11 mouse cellular contexts compared by ENCODE assay signal in genomic region chr5:64435958-64436357, GRCm38 (mm10).
"Had no signal": no experiment of that assay in that cellular context is flagged by ENCODE, and none has a peak within 500 bp of the region (broad histone marks: within the 10 kb centered on the region; RNA-seq: fewer than 3 reads in every experiment).

No protein-coding gene starts in this region.

- H3K4me3 ChIP-seq: left cerebral cortex, adult 2 months; limb, embryonic 13.5 days; neural tube, embryonic 12.5 days had no signal

- H3K36me3 ChIP-seq: limb, embryonic 13.5 days; neural tube, embryonic 12.5 days had no signal

- H3K27me3 ChIP-seq: limb, embryonic 13.5 days; neural tube, embryonic 12.5 days had no signal

- H3K9ac ChIP-seq: limb, embryonic 13.5 days; neural tube, embryonic 12.5 days had no signal

- H3K4me2 ChIP-seq: limb, embryonic 13.5 days; neural tube, embryonic 12.5 days had no signal

- H3K27ac ChIP-seq: left cerebral cortex, adult 2 months; limb, embryonic 13.5 days; neural tube, embryonic 12.5 days had no signal

- H3K4me1 ChIP-seq: neural tube, embryonic 12.5 days had no signal

- H3K9me3 ChIP-seq: limb, embryonic 13.5 days; neural tube, embryonic 12.5 days had no signal

- DNase-seq: kidney, adult 2 months; kidney, postnatal 10 days; lung, adult 2 months; lung, postnatal 36 days; midbrain, embryonic 14.5 days; thymus, adult 2 months; thymus, postnatal 25 days had no signal

- ATAC-seq: lung, postnatal 0 days had no signal
